Mouse (Mus musculus) stomach, embryonic 15.5 days (tissue): ENCODE measurements at regions not wholly inside any gene's neighbourhood (a gene's known extent, or its start where the extent isn't known, plus 50 kb on each side); places are given as distances from the start of the nearest gene placed in this dataset.

Source experiments
- ATAC-seq: fragments of 200-750 bp; cut with Nextera tagmentation; 2 replicates; pipeline ENCODE4 v1.8.0; 2017; ENCODE audit warnings: low read depth, moderate number of reproducible peaks, moderate TSS enrichment; ENCODE audit not compliant: insufficient read depth, low FRiP score
- H3K27ac ChIP-seq: fragments of 300-500 bp; sonication (generic); 2 replicates; pipeline ENCODE4 v1.5.1; 2015; ENCODE audit warnings: mild to moderate bottlenecking, inconsistent platforms
- H3K27me3 ChIP-seq: fragments of 300-500 bp; sonication (generic); replicated peaks from 2 replicates; pipeline ENCODE4 v1.6.1; 2015; ENCODE audit warnings: inconsistent platforms
- H3K36me3 ChIP-seq: fragments of 300-500 bp; sonication (generic); 2 replicates; pipeline ENCODE4 v1.6.1; 2015; ENCODE audit warnings: inconsistent platforms
- H3K4me1 ChIP-seq: fragments of 300-500 bp; sonication (generic); 2 replicates; pipeline ENCODE4 v1.6.1; 2015; ENCODE audit warnings: inconsistent platforms
- H3K4me2 ChIP-seq: fragments of 300-500 bp; sonication (generic); 2 replicates; pipeline ENCODE4 v1.6.1; 2015; ENCODE audit warnings: mild to moderate bottlenecking, inconsistent platforms
- H3K4me3 ChIP-seq: fragments of 300-500 bp; sonication (generic); replicated peaks from 2 replicates; pipeline ENCODE4 v1.5.1; 2015; ENCODE audit warnings: inconsistent platforms
- H3K9ac ChIP-seq: fragments of 300-500 bp; sonication (generic); 2 replicates; pipeline ENCODE4 v1.6.1; 2015; ENCODE audit warnings: inconsistent platforms
- H3K9me3 ChIP-seq: fragments of 300-500 bp; sonication (generic); 2 replicates; pipeline ENCODE4 v1.6.1; 2016; ENCODE audit warnings: inconsistent platforms
- WGBS: fragments of 180-500 bp; shearing (Covaris S2); methylation state at CpG from one replicate; pipeline ENCODE4 v1.1.7; 2015; 5-methylcytosine and 5-hydroxymethylcytosine counted together

DNA sequence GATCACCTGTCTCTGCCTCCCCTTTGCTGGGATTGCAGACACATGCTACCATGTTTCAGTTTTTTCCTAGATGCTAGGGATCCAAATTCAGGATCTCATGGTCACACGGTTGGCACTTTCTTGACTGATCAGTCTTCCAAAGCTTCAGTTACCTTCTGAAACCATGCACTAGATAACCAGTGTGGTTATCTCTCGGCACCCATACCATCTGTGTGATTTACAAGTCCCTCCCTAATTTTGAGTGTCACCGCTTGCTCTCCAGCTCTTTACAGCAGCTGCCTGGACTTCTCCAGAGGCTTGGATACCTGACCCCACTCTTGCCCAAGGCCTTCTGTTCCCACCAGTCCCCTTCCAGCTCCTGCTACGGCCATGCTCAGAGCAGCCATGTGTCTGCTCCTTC lies 130.6 kb upstream of the Nfe2l3 start:
- Histone ChIP-seq H3K4me1 (no peaks in the 10 kb centered on the region), H3K36me3 (no peaks in the 10 kb centered on the region), H3K27me3 (no peaks in the 10 kb centered on the region), H3K4me3 (no peak overlapping the region), H3K4me2 (no peak overlapping the region), H3K9me3 (no peaks in the 10 kb centered on the region), H3K9ac (no peak overlapping the region), H3K27ac (no peak overlapping the region)
- WGBS, result 89% methylated on average over 4 of the region's 4 CpGs
- no peak for ATAC-seq

DNA sequence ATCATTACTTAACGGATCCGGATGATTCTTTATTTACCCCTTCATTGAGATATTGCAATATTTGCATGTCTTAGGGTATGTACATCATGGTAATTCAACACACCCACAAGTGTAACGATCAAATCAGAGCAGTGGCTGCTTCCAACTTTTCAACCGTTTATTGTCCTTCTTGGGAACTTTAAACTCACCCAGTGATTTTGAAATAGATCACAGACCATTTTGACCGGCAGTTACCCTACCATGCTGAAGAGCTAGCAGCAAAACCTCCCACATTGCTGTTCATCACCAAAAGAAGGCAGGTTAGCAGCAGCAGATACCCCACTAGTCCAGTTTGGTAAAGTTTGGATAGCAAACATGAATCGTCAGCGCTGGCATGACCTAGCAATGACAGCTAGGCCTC lies 130.2 kb upstream of the Nfe2l3 start:
- no peak overlapping the region for H3K4me2 ChIP-seq
- no peak overlapping the region for H3K9ac ChIP-seq
- no peak overlapping the region for H3K4me3 ChIP-seq
- H3K9me3 ChIP-seq, result no peaks in the 10 kb centered on the region
- H3K27ac ChIP-seq, result no peak overlapping the region
- no peaks in the 10 kb centered on the region for H3K27me3 ChIP-seq
- ATAC-seq, result no peak
- 92% methylated on average over 7 of the region's 7 CpGs for WGBS
- H3K4me1 ChIP-seq, result no peaks in the 10 kb centered on the region
- H3K36me3 ChIP-seq, result no peaks in the 10 kb centered on the region

DNA sequence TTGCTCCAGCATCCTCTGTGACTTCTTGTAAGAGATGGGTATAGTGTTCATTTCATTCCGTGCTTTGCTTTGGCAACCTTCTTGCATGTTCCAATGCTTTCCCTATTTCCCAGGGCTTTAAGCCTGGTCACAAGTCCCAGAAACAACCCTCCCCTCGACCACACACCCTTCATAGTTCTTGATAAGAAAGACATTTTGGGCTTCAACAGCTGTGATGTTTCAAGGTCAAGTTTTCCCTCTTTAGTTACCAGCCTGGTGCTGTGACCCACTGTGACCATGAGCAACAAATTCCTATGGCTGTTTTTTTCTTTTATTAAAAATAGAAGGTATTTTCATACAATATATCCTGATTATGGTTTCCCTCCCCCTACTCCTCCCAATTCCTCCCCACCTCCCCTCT lies 114.1 kb upstream of the Nfe2l3 start:
- Histone ChIP-seq H3K4me1 (peaks cover 7% of the 10 kb centered on the region; the same call in 1 of the 2 replicates), H3K27me3 (no peaks in the 10 kb centered on the region), H3K9ac (no peak overlapping the region), H3K27ac (no peak overlapping the region), H3K4me2 (no peak overlapping the region), H3K36me3 (no peaks in the 10 kb centered on the region), H3K4me3 (no peak overlapping the region), H3K9me3 (no peaks in the 10 kb centered on the region)
- no peak for ATAC-seq
- 57% methylated on average over 2 of the region's 2 CpGs for WGBS

DNA sequence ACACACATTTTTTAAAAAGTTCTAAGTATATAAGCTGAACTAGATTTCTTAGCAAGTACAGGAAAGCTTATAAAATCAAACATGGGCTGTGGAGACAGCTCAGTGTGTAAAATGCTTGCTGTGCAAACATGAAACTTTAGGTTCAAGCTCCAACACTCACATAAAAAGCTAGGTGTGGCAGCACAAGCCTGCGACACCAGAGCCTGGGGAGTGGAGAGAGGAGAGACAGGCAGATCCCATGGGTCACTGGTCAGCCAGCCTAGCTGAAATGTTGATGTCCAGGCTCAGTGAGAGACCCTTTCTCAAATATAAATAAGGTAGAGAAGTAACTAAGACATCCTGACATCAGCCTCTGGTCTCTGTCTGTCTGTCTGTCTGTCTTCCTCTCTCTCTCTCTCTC lies 112.5 kb upstream of the Nfe2l3 start:
- ATAC-seq, result 0 out of 2 replicates have a peak, but pooled peaks have one; percentile 45
- H3K9ac ChIP-seq, result no peak overlapping the region
- peak overlapping the region; percentile 24; the same call in 1 of the 2 replicates for H3K4me2 ChIP-seq
- H3K36me3 ChIP-seq, result no peaks in the 10 kb centered on the region
- H3K4me1 ChIP-seq, result peaks cover 7% of the 10 kb centered on the region; the same call in 1 of the 2 replicates
- H3K27ac ChIP-seq, result peak overlapping the region; percentile 88
- peak overlapping the region; percentile 18; the same call in 1 of the 2 replicates for H3K4me3 ChIP-seq
- H3K9me3 ChIP-seq, result no peaks in the 10 kb centered on the region
- 67% methylated on average over 1 of the region's 1 CpGs for WGBS
- H3K27me3 ChIP-seq, result no peaks in the 10 kb centered on the region

DNA sequence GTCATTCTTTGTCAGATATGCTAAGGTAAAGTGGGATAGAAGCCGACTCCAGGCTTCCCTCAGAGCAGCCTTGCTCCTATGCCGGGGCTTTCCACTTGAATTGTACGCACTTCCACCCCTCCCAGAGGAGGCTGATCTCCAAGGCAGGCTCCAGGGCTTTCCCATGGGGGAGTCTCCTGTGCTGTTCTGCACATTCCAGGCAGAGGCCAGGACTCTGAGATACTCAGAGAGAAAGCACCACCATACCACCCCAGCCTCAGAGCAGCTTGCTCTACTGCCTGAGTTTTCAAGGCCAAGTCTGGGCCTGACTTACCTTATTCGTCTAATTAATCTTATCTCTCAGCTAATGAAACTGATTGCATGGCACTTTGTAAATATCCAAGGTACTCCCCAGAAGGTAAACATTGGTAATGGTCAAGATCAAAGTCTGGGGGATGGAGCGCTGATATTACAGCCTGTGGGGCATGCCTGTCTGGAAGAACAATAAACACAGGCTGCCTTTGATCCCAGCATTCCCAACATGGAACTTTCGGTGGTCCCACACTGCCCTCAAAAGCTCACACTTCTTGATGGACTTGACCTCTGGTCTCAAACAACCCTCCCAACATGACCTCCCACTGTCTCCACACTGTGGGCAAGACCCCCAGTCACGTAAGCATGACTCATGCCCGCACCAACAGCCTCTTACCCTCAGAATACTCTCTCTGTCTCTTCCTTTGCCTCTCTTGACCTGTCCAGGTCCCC lies 111.6 kb upstream of the Nfe2l3 start:
- WGBS, result 39% methylated on average over 8 of the region's 8 CpGs
- H3K36me3 ChIP-seq, result no peaks in the 10 kb centered on the region
- peak overlapping the region; percentile 24; the same call in 1 of the 2 replicates for H3K4me2 ChIP-seq
- H3K9me3 ChIP-seq, result no peaks in the 10 kb centered on the region
- peaks cover 7% of the 10 kb centered on the region; the same call in 1 of the 2 replicates for H3K4me1 ChIP-seq
- no peak overlapping the region for H3K9ac ChIP-seq
- no peaks in the 10 kb centered on the region for H3K27me3 ChIP-seq
- ATAC-seq, result peak; percentile 88
- peak overlapping the region; percentile 18 for H3K4me3 ChIP-seq
- peak overlapping the region; percentile 88 for H3K27ac ChIP-seq

DNA sequence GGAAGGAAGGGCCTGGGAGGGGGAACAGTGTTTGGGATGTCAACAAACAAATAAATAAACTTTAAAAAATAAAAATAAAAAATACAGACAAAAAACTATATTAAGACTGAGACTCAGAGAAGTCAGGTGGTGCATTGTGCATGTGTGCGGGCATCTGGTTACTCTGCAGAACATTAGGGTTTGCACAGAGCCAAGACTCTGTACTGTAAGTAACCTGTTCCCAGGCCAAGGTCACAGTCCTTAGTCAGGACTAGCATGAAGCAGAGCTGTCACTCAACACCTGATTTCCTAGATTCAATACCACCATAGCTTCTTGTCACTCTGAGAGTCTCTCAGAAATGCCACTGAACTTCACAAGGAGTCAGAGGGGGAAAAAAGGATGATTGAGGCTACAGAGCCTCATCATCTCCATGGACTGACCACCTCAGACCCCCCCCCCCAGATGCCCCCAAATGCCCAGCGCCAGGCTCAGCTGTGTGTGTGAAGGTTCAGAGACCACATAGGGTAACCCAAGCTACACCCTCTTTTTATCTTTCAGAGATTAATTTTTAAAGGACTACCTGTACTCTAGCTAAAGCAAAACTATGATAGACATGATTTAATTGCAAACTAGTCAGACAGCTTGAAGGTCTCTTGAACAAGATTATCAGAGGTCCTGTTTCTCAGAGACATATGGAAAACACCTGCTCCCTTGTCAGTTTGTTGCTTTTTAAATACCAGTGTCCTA lies 106.2 kb upstream of the Nfe2l3 start:
- Histone ChIP-seq H3K36me3 (no peaks in the 10 kb centered on the region), H3K4me2 (no peak overlapping the region), H3K9me3 (no peaks in the 10 kb centered on the region), H3K27ac (peak overlapping the region; percentile 51), H3K4me1 (no peaks in the 10 kb centered on the region), H3K9ac (no peak overlapping the region), H3K27me3 (no peaks in the 10 kb centered on the region), H3K4me3 (no peak overlapping the region)
- ATAC-seq, result peak; percentile 76
- WGBS, result 66% methylated on average over 2 of the region's 2 CpGs

DNA sequence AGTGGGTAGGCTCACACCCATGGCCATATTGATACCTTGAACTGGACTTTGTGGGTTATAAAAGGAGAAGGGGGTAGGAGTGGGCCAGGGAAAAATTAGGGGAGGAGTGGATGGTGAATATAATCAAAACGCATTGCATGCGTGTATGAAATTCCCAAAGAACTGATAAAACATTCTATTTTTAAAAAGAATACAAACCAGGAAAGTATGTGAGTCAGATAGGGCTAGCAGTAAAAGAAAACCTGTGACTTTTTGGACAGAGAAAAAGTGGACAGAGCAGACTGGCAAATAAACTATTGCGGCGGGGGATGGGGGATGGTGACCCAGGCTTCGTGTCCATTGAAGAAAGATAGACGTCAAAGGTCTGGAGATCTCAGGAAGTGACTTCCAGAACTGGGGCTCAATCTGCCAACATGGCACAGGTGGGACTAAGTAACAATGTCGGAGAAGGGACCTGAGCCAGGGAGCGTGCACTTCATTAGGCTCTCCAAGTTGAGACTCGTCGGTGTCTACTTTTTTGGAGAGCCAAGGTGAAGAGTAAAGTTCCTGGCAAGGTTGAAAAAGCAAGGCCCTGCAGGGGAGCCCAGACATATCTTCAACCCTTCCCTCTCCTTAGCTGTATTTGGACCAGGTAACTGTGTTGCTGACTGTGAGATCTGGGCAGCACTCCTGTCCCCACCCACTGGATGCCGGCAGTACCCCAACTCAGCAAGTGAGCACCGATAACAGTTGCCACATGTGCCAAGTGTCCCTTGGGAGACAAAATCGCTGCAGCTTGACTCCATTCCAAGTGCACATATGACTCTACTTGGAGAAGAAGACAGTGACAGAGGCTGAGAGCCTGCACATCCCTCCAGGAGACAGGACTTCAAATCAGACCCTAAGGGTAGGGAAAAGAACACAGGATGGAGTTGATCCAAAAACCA lies 103.1 kb upstream of the Nfe2l3 start:
- Histone ChIP-seq H3K27ac (no peak overlapping the region), H3K27me3 (no peaks in the 10 kb centered on the region), H3K4me2 (no peak overlapping the region), H3K9ac (no peak overlapping the region), H3K9me3 (no peaks in the 10 kb centered on the region), H3K36me3 (no peaks in the 10 kb centered on the region), H3K4me3 (no peak overlapping the region), H3K4me1 (0 out of 2 replicates have a peak, but pooled peaks cover 10% of the 10 kb centered on the region)
- 84% methylated on average over 13 of the region's 13 CpGs for WGBS
- no peak for ATAC-seq

DNA sequence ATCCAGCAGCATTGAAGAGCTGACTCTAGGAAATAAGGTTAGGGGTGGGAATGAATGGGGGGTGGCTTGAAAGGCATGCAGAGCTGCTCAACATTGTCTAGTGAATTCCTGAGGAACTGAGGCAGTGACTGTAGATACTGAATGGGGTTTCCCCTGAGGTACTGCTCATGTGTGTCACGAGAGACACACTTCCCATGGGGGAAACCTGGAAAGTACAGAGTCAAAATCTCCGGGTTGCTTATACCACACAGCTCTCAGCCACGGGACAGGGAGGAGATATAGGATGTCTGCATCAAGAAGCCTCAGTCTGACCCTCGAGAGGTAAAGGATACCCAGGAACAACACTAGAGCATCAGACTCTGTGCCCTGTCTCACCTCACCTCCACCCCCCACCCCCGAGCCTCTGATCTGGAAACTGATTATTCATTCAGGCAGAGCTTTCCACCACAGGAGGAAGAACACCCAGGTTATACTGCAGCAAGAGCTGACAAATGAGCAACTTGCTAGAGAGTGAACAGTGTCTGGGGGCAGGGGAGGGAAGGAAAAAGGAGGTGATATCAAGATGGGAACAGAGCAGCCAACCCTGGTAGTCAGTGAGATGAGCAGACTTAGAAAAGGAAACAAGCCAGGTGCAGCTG lies 102.3 kb upstream of the Nfe2l3 start:
- no peak overlapping the region for H3K4me3 ChIP-seq
- no peak for ATAC-seq
- no peaks in the 10 kb centered on the region for H3K27me3 ChIP-seq
- H3K36me3 ChIP-seq, result no peaks in the 10 kb centered on the region
- no peak overlapping the region for H3K9ac ChIP-seq
- 0 out of 2 replicates have a peak, but pooled peaks cover 10% of the 10 kb centered on the region for H3K4me1 ChIP-seq
- H3K4me2 ChIP-seq, result no peak overlapping the region
- no peaks in the 10 kb centered on the region for H3K9me3 ChIP-seq
- 61% methylated on average over 5 of the region's 5 CpGs for WGBS
- no peak overlapping the region for H3K27ac ChIP-seq

DNA sequence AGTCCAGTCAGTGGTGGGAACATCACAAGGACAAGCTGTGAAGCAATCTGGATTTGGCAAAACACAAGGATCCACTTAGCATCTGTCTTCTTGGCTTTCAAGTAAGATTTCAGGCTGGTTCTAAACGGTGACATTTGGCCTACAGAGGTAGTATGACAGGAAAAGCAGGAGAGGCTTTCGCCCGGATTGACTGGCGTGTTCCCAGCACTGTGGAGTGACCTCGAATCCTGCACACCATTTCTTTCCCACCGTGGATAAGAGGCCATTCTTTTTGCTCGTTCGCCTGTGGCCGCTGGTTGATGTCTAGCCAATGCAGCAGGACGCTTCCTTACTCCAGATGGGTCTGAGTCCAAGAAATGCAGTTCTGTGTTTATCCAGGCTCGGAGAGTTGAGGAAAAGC lies 99.6 kb upstream of the Nfe2l3 start:
- no peak overlapping the region for H3K4me3 ChIP-seq
- H3K36me3 ChIP-seq, result no peaks in the 10 kb centered on the region
- 52% methylated on average over 11 of the region's 11 CpGs for WGBS
- ATAC-seq, result no peak
- H3K4me2 ChIP-seq, result no peak overlapping the region
- H3K9me3 ChIP-seq, result no peaks in the 10 kb centered on the region
- peak overlapping the region; percentile 80 for H3K27ac ChIP-seq
- H3K4me1 ChIP-seq, result peaks cover 15% of the 10 kb centered on the region; the same call in 1 of the 2 replicates
- no peaks in the 10 kb centered on the region for H3K27me3 ChIP-seq
- H3K9ac ChIP-seq, result no peak overlapping the region

DNA sequence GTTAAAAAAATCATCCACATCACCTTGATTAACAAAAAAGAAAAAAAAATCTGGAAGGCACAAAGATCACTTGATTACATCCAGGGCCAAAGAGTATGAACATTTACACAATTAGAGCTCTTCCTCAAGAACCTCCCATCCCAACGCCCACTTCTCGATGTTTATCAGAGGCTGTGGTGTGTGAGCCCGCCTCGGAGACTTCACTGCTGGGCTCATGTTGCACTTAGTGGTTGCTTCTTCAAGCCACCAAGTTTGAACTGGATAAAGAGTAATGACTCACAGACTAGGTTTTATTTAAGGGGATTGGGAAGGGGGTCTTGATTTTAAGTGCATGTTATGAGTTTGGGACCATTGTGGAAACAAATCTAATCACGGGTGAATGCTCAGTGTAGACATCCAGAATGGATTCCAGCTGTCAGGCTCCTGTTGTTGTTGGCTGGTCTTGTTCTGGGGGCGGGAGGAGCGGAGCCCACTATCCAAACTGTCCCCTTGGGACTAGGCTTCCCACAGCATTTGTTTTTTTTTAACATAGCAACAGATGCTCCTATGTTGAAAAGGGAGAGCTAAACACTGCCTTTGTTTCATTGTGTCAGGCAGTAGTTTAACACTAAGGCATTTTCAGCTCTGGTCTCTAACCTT lies 98.6 kb upstream of the Nfe2l3 start:
- Histone ChIP-seq H3K9ac (no peak overlapping the region), H3K27me3 (no peaks in the 10 kb centered on the region), H3K4me3 (no peak overlapping the region), H3K36me3 (no peaks in the 10 kb centered on the region), H3K4me2 (no peak overlapping the region), H3K9me3 (no peaks in the 10 kb centered on the region), H3K4me1 (peaks cover 15% of the 10 kb centered on the region; the same call in 1 of the 2 replicates), H3K27ac (peak overlapping the region; percentile 80)
- peak; percentile 53; the same call in 1 of the 2 replicates for ATAC-seq
- 37% methylated on average over 7 of the region's 7 CpGs for WGBS

DNA sequence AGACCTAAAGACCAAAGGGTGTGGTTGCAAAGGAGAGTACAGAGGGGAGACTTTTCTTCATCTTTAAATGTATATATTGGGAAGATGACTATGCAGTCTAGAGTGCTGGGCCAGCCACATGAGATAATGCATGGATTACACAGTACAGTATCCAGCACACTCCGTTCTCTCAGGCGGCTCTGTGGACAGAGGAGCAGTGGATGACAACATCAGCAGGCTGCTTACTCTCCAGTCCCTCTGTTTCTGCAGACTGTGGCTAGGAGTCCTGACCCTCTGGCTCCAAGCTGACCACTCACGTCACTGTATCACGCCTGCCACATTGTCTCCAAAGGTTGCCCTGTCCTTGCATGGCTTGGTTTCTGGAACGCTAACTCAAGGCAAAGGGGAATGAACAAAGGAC lies 97.2 kb upstream of the Nfe2l3 start:
- no peak overlapping the region for H3K9ac ChIP-seq
- WGBS, result 66% methylated on average over 5 of the region's 5 CpGs
- H3K27me3 ChIP-seq, result no peaks in the 10 kb centered on the region
- no peak overlapping the region for H3K4me3 ChIP-seq
- H3K4me1 ChIP-seq, result peaks cover 15% of the 10 kb centered on the region; the same call in 1 of the 2 replicates
- H3K36me3 ChIP-seq, result no peaks in the 10 kb centered on the region
- H3K27ac ChIP-seq, result peak overlapping the region; percentile 8; the same call in 1 of the 2 replicates
- no peak overlapping the region for H3K4me2 ChIP-seq
- H3K9me3 ChIP-seq, result no peaks in the 10 kb centered on the region
- ATAC-seq, result no peak
